Mouse (Mus musculus) heart, embryonic 14.5 days (tissue): ENCODE measurements around the gene Srr. TPM values are rescaled to one million over a fixed set of nuclear protein-coding genes. Genes with fewer than 3 reads are reported as not detected.

Source experiments
- ATAC-seq: fragments of 200-750 bp; cut with Nextera tagmentation; 2 replicates; pipeline ENCODE4 v1.8.0; 2017; ENCODE audit warnings: low read depth, moderate TSS enrichment; ENCODE audit not compliant: insufficient number of reproducible peaks, insufficient read depth, low FRiP score
- H3K27ac ChIP-seq, 2 experiments: fragments of 200-500 bp in 1 of 2; fragments of 300-500 bp in 1 of 2; sonication (generic) in 1 of 2; replicated peaks in 1 of 2; 2 replicates each; pipeline ENCODE4 v1.5.1; 2012 to 2014; ENCODE audit warnings: low read depth in 2 of 2, low read length in 2 of 2, control low read depth in 1 of 2, mild to moderate bottlenecking in 1 of 2, mixed read lengths in 1 of 2; ENCODE audit not compliant: control insufficient read depth in 1 of 2, insufficient read depth in 1 of 2
- H3K27me3 ChIP-seq: fragments of 300-500 bp; sonication (generic); 2 replicates; pipeline ENCODE4 v1.6.1; 2014; ENCODE audit warnings: mild to moderate bottlenecking, low read length, control low read depth; ENCODE audit not compliant: control insufficient read depth, insufficient read depth
- H3K36me3 ChIP-seq: fragments of 300-500 bp; sonication (generic); 2 replicates; pipeline ENCODE4 v1.6.1; 2014; ENCODE audit warnings: mild to moderate bottlenecking, control low read depth, low read length, mixed read lengths; ENCODE audit not compliant: control insufficient read depth, insufficient read depth
- H3K4me1 ChIP-seq, 2 experiments: fragments of 200-500 bp in 1 of 2; fragments of 300-500 bp in 1 of 2; sonication (generic) in 1 of 2; 2 replicates each; pipeline ENCODE4 v1.6.1; 2012 to 2014; ENCODE audit warnings: low read length in 2 of 2, control low read depth in 1 of 2, mixed read lengths in 1 of 2; ENCODE audit not compliant: control insufficient read depth in 2 of 2, insufficient read depth in 2 of 2
- H3K4me2 ChIP-seq: fragments of 300-500 bp; sonication (generic); 2 replicates; pipeline ENCODE4 v1.6.1; 2014; ENCODE audit warnings: mild to moderate bottlenecking, low read length
- H3K4me3 ChIP-seq, 2 experiments: fragments of 200-500 bp in 1 of 2; fragments of 300-500 bp in 1 of 2; sonication (generic) in 1 of 2; 2 replicates each; pipeline ENCODE4 v1.5.1; 2012 to 2014; ENCODE audit warnings: low read length in 2 of 2, mild to moderate bottlenecking in 2 of 2, control low read depth in 1 of 2, low read depth in 1 of 2, moderate library complexity in 1 of 2; ENCODE audit not compliant: control insufficient read depth in 1 of 2, insufficient read depth in 1 of 2
- H3K9ac ChIP-seq: fragments of 300-500 bp; sonication (generic); 2 replicates; pipeline ENCODE4 v1.6.1; 2014; ENCODE audit warnings: mild to moderate bottlenecking, low read length
- H3K9me3 ChIP-seq: fragments of 300-500 bp; sonication (generic); 2 replicates; pipeline ENCODE4 v1.6.1; 2016; ENCODE audit warnings: low read length, control low read depth; ENCODE audit not compliant: control insufficient read depth
- WGBS: fragments of 180-500 bp; shearing (Covaris S2); extraction: QIAGEN DNeasy Blood & Tissue Kit; methylation state at CpG from one replicate; pipeline ENCODE4 v1.1.7; 2014; 5-methylcytosine and 5-hydroxymethylcytosine counted together
- polyA plus RNA-seq: library from polyadenylated mRNA; unstranded; fragments of >200 nt; fragmentation: Nextera tagmentation; extraction: Ambion mirVana; gene quantifications from 2 replicates; pipeline ENCODE4 v1.2.1, GENCODE M21; 2014

Gene Srr
- 19.1 and 26.0 TPM in 2 replicates for polyA plus RNA-seq

GRCm38 (mm10) chr11:74925577-74926387 lies at the start of gene Srr, which contains the start of gene Smg6:
Srr (minus strand) TSS chr11:74925948.
Smg6 (plus strand) TSS chr11:74925823.
- peak; percentile 94 for ATAC-seq
- H3K4me2 ChIP-seq = peak within 1 kb of the TSS; percentile 73
- H3K4me3 ChIP-seq = peak within 1 kb of the TSS; percentile 88 to 95
- peak within 1 kb of the TSS; percentile 97 to 98 for H3K27ac ChIP-seq
- H3K27me3 ChIP-seq = no peaks in the 10 kb centered on the region
- peaks cover 14% of the 10 kb centered on the region for H3K36me3 ChIP-seq
- H3K9me3 ChIP-seq = no peaks in the 10 kb centered on the region
- peaks cover 0 to 20% of the 10 kb centered on the region in 2 experiments; a peak in 2 of 4 replicates for H3K4me1 ChIP-seq
- peak within 1 kb of the TSS; percentile 95 for H3K9ac ChIP-seq
- WGBS = under 1% methylated on average over 64 of the region's 88 CpGs

DNA sequence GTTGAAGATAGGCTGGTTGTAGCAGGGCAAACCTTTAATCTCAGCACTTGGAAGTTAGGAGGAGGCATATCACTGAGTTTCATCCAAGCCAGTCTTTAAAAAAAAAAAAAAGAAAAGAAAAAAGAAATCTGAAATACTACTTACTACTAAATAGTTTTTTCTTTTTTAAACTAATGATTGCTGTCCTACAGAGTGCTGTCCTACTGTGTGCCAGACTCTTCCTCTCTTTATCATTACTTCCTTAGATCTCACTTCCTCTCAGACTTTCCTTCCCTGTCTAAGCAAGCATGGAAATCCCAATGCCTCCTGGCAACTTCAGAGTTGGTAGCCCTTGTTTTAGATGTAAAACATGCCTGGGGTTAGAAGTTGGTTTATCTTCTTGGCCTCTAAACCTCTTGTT lies 48.9 kb upstream of the Srr start:
- 0 out of 2 replicates have a peak, but pooled peaks cover 7% of the 10 kb centered on the region for H3K36me3 ChIP-seq
- no peaks in the 10 kb centered on the region for H3K27me3 ChIP-seq
- H3K4me3 ChIP-seq = no peak overlapping the region
- H3K4me2 ChIP-seq = no peak overlapping the region
- 0 out of 4 replicates have a peak, but pooled peaks cover 0 to 3% of the 10 kb centered on the region in 2 experiments for H3K4me1 ChIP-seq
- no peak overlapping the region for H3K27ac ChIP-seq
- no peak for ATAC-seq
- no peaks in the 10 kb centered on the region for H3K9me3 ChIP-seq
- no peak overlapping the region for H3K9ac ChIP-seq

DNA sequence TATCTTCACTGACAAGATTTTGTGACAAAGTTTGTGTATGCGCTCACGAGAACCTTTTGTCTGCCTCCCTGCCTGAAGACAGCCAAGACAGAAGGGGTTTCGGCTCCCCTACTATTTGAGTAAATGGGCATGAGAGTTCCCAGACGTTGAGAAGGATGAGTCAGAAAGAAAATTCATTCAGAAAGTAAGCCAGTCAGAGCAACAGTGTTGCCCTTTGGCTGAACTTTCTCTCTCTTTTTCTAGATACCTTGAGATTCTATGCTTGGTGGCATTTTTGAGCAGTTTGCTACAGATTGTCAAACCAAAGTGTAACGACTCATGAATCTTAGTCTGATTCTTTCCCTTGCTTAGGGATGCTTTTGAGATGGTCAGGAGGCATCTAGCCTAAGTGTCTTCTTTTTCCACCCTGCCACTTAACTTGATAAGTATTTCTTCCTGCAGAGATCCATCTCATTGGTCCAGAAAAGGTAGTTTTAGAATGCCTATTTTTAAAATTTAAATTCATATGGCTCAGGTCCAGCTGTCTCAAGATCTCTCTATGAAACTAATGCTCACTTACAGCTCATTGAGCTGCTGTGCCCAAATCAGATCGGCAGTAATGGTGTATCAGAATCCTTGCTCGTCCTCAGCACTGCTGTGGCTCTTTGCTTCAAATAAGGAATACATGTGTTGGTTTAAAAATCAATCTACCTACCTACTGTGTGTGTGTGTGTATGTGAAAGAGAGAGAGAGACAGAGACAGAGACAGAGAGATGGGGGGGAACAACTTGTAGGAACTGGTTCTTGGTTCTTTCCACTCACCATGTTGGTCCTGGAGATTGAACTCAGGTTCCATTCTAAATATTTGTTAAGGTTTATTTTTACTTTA lies 47.8 kb upstream of the Srr start:
- no peak overlapping the region for H3K27ac ChIP-seq
- WGBS = 76% methylated on average over 7 of the region's 7 CpGs

GRCm38 (mm10) chr11:74965516-74965915 lies 39.8 kb upstream of the Srr start:
- 93% methylated on average over 3 of the region's 3 CpGs for WGBS
- no peak overlapping the region for H3K27ac ChIP-seq

More for the DNA sequence above, 47.8 kb upstream of the Srr start:
- no peak for ATAC-seq
- Histone ChIP-seq H3K27me3 (no peaks in the 10 kb centered on the region), H3K36me3 (0 out of 2 replicates have a peak, but pooled peaks cover 7% of the 10 kb centered on the region), H3K4me1 (no peaks in the 10 kb centered on the region), H3K4me3 (no peak overlapping the region), H3K9me3 (no peaks in the 10 kb centered on the region), H3K4me2 (no peak overlapping the region), H3K9ac (no peak overlapping the region)

DNA sequence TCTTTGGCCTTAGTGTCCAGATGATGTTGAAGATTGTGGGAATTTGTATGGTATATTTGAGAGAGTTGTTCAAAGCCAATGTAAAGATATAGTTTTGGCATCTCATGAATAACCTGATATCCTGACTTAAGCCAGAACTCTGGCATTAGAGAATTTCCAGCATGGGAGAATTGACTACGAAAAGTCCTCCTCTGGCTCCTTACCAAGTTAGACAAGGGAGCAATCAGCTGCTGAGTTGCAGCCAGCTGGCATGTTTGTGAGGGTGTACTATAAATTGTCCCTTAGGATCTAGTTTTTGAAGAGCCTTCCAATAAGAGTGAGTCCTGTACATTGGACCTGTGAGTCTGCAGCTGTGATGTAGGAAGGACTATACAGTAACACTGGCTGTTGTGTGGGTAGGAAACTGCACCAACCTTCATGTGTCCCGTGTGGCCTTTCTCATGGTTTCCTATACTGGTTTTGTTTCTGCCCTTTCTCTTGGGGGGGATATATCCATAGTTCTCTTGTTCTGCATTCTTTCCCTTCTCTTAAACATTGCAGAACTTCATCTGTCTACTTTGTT lies 37.2 kb upstream of the Srr start:
- ATAC-seq = no peak
- Histone ChIP-seq H3K36me3 (0 out of 2 replicates have a peak, but pooled peaks cover 8% of the 10 kb centered on the region), H3K27ac (0 out of 4 replicates have a peak overlapping the region, but pooled peaks of 1 of the 2 experiments have one; percentile 1), H3K27me3 (no peaks in the 10 kb centered on the region), H3K9ac (no peak overlapping the region), H3K4me2 (no peak overlapping the region), H3K4me3 (no peak overlapping the region), H3K9me3 (no peaks in the 10 kb centered on the region), H3K4me1 (peaks cover 0 to 11% of the 10 kb centered on the region in 2 experiments; a peak in 2 of 4 replicates)
- WGBS = 58% methylated on average over 2 of the region's 2 CpGs

More at GRCm38 (mm10) chr11:74965516-74965915, 39.8 kb upstream of the Srr start:
- Histone ChIP-seq H3K4me1 (peaks cover 0 to 6% of the 10 kb centered on the region in 2 experiments; a peak in 1 of 4 replicates), H3K4me3 (no peak overlapping the region), H3K9ac (no peak overlapping the region), H3K9me3 (no peaks in the 10 kb centered on the region), H3K4me2 (no peak overlapping the region), H3K27me3 (no peaks in the 10 kb centered on the region), H3K36me3 (0 out of 2 replicates have a peak, but pooled peaks cover 5% of the 10 kb centered on the region)
- no peak for ATAC-seq

- no peak overlapping the region for H3K27ac ChIP-seq
- H3K27me3 ChIP-seq = no peaks in the 10 kb centered on the region
- peaks cover 15% of the 10 kb centered on the region for H3K36me3 ChIP-seq
- no peak overlapping the region for H3K4me3 ChIP-seq
- no peaks in the 10 kb centered on the region for H3K9me3 ChIP-seq
- no peak overlapping the region for H3K4me2 ChIP-seq
- no peak overlapping the region for H3K9ac ChIP-seq
- ATAC-seq = no peak
- H3K4me1 ChIP-seq = peaks cover 0 to 11% of the 10 kb centered on the region in 2 experiments; a peak in 2 of 4 replicates
Observed at GRCm38 (mm10) chr11:74961953-74962352, 36.2 kb upstream of the Srr start.

DNA sequence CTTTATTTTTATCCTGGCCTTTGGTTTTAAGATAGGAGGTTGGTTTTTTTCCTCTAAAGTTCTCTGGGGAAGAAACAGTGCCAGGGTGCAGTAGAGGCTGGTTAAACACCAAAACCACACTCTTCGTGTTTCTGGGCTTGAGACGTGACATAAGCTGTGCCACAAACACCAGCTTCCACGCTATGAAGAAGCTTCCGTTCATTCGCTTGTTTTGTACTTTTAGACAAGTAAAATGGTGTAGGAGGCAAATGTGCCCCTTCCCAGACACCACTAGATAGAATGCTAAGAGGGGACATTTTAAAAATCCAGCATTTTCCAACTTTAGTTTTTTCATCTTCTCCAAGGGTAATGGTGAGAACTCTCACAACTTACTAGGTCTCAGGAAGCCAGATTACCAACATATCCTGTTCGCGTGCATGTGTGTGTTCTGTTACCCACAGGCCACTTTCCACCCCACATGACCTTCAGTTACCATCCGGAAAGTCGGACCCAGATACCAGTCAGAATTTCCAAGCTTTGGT lies 34.3 kb upstream of the Srr start:
- Histone ChIP-seq H3K27me3 (no peaks in the 10 kb centered on the region), H3K9me3 (no peaks in the 10 kb centered on the region), H3K9ac (no peak overlapping the region), H3K4me3 (no peak overlapping the region), H3K36me3 (peaks cover 17% of the 10 kb centered on the region), H3K4me2 (no peak overlapping the region), H3K4me1 (peaks cover 0 to 11% of the 10 kb centered on the region in 2 experiments; a peak in 2 of 4 replicates), H3K27ac (no peak overlapping the region)
- no peak for ATAC-seq
- WGBS = 88% methylated on average over 9 of the region's 9 CpGs
